Mouse (Mus musculus) ES-CJ7 (cell line): ENCODE measurements at regions not wholly inside any gene's neighbourhood (a gene's known extent, or its start where the extent isn't known, plus 50 kb on each side); places are given as distances from the start of the nearest gene placed in this dataset.

Experiments
- DNase-seq: peaks from one replicate; pipeline ENCODE4 v3.0.0; 2011; ENCODE audit warnings: low read depth, low spot score

- DNase-seq: no peak
Observed at GRCm38 (mm10) chr7:70584480-70584879, 217.9 kb upstream of the Nr2f2 start.

DNA sequence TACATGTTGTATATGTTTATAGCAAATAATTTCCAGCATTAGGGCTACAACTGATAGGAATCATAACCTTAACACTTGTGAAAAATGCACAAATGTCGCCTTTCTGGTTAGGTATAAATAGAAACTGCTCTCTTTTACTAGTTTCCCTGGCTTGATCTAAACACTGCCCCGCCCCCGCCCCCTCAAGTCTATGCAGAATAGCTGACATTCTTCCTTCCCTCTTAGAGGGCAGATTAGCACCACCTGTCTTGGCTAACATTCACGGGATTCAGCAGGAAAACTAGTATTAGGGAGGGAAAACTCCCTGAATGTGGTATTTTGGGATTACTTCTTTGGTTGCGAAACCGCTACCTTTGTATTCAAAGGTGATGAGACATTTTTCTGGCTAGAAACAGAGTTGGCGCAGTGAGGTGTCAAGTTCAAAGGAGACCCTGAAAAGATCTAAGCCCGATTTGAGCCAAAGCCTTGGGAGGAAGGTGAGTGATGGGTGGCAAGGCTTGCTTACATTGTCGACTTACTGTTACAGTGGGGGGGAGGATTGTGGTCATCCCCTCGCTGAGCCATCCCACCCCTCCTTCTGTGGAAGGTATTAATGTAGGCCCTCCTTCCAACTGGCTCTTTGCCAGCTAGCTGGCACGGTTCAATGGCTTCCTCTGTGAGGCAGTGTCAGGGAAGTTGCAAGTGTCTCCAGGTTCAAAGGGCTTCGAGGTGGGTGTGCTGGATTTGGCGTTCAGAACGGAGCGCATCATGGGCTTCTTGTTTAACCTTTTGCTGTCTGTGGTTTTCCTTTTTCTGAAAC is 209.8 kb upstream of the Nr2f2 start:
- peak; percentile 14 for DNase-seq

DNA sequence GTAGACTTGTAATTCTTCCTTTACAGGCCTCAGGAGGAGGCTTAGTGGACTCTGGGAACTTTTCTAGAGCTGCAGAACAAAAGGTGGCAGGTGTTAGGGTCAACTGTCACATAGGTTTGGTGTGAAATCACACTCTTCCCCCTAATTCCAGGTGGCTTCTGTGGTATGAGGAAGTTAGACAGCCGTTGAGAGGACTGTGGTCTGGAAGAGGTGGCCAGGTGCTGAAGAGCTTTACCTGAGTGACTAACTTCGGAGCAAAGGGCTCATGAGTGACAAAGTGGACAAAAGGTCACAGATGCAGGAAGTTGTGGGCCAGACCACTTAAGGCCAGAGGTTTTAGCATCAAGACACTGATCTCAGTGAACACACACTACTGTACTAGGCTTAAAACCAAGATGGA is 209.1 kb upstream of the Nr2f2 start:
- no peak for DNase-seq

GRCm38 (mm10) chr7:70574194-70574593 is 207.7 kb upstream of the Nr2f2 start:
- DNase-seq: no peak

- DNase-seq: no peak
Observed at GRCm38 (mm10) chr7:70565034-70565433, 198.5 kb upstream of the Nr2f2 start.

DNA sequence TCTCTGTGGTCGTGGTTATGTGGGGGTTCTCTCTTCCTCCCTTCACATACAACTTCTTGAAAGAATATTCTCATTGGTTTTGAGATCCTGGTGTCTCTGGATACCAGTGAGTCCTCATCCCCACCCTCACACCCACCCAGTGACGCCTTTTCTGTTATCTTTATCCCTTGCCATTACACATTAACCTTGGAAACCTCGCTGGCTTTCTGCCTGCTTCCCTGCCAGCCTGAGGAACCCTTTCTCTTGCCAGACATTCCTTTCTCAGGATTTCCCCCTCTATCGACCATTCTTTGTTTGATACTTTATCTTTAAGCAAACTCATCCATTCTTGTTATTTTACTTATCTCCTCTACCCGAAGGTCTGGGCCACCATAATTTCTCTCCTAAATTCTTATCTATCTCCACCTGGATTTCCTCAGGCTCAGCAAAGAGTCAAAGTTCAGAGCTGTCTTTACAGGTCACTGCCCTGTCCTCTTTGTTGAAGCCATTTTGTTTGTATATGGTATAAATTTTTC is 182.5 kb upstream of the Nr2f2 start:
- DNase-seq: no peak

GRCm38 (mm10) chr7:70541881-70542665 is 175.5 kb upstream of the Nr2f2 start:
- DNase-seq: no peak

DNA sequence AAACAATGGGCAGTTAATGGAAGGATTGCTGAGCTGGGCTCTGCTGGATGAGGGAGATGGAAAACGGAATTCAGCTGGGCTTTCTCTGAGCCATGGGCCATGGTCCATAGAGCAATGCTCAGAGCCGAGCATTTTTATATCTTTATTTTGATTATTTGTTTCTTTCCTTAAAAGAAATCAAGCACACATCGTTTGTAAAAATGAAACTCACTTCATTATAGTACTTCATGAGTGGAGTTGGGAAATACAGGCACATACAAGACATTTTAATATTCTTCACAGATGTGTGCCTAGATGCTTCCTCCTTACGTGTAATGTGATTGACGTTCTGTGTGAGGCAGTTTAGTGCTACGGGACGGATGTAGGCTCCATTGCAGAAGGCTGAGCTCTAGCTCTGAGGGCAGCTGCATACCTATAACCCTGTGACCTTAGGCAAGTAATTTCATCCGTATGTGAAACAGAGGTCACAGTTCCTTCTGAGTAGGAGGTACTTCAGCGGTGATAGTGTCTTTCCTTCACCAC is 172.6 kb upstream of the Nr2f2 start:
- no peak for DNase-seq

GRCm38 (mm10) chr7:70536046-70536445 is 169.5 kb upstream of the Nr2f2 start:
- DNase-seq: no peak

GRCm38 (mm10) chr7:70533552-70533951 is 167.0 kb upstream of the Nr2f2 start:
- DNase-seq: no peak

- no peak for DNase-seq
Observed at GRCm38 (mm10) chr7:70527921-70528320, 161.4 kb upstream of the Nr2f2 start.

GRCm38 (mm10) chr7:70525372-70525771 is 158.8 kb upstream of the Nr2f2 start:
- no peak for DNase-seq

- no peak for DNase-seq
Observed at GRCm38 (mm10) chr7:70524744-70525143, 158.2 kb upstream of the Nr2f2 start.

- no peak for DNase-seq
Observed at GRCm38 (mm10) chr7:70524251-70524650, 157.7 kb upstream of the Nr2f2 start.

DNA sequence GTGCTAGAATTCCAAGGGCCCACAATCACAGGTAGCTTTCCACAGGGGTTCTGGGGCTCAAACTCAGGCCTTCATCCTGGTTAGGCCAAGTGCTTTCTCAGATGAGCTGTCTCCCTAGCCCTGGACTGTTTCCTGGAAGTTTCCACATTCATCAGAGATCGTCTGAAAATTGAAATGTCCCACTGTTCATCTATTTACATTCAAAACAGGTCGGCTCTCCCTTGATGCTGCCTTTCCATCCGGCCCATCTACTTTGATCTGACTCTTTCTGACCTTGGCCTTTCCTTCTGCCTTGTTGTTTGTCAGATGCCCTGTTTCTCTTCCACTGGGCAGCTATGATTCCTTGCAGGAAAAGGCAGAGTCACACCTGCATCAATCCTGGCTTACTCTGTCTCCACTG is 150.2 kb upstream of the Nr2f2 start:
- peak; percentile 81 for DNase-seq

DNA sequence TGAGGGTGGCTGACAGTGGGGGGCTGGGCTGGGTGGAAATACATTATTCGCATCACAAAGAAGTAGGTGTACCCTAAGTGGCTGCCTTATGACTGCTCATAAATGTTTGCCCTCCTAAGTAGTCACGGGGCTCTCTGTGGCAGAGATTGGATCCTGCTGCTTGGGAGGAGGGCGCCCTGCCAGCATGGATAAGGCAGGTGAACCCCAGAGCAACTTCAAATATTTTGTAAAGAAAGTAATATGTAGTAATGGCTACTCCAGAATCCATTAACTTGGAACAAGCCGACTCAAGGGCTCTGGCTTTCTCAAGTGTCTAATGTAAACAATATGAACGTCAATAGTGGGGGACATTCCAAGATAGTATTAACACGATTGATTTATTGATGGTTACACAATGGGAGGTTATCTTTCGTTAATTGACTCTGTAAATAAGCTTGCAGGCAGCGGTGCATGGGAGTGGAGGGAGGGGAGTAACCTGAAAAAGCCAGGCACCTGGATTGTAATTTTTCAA is 148.9 kb upstream of the Nr2f2 start:
- no peak for DNase-seq

- peak; percentile 47 for DNase-seq
Observed at GRCm38 (mm10) chr7:70514666-70515065, 148.1 kb upstream of the Nr2f2 start.

GRCm38 (mm10) chr7:70512354-70512753 is 145.8 kb upstream of the Nr2f2 start:
- DNase-seq: no peak

DNA sequence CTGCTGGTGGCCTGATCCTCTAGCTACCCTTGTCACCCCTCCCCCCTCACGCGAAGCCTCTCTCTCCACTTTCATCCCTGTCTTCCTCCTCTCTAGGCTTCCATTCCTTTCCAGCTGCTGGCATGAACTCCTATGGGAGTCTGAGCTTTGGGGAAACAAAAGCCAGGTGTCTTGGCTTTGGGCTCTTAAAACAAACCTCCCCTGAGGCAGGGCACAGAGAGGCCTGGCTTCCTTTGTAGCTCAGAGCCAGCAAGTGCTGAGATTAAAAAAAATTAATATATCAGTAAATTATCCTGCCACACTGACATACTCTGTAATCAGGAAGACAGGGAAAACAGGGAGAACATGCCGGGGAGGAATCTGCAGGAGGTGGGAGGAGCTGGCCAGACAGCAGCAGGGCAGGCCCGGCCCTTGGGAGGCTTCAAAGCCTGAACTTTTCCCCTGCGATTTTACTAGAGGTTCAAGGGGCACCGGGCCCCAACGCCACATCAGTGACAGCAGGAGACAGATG is 139.2 kb upstream of the Nr2f2 start:
- DNase-seq: no peak

DNA sequence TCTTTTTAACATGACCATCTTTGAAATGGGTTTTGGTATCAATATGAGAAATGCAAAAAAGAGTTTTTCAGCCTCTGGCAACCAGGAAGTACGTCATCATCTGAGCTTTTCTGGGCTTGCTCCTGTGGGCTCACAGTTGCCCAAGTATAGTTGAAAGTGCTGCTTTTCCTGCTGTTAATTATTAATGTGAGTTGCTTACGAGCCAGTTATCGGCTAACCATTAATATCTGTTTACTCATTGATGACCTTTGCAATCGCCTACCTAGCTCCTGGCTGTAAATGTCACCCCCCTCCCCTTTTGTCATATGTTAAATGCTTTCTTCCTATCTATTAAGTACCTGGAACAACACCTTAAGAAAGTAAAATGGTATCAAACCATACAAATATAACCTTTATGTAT is 135.3 kb upstream of the Nr2f2 start:
- no peak for DNase-seq

- DNase-seq: no peak
Observed at GRCm38 (mm10) chr7:70496541-70497154, 130.1 kb upstream of the Nr2f2 start.

DNA sequence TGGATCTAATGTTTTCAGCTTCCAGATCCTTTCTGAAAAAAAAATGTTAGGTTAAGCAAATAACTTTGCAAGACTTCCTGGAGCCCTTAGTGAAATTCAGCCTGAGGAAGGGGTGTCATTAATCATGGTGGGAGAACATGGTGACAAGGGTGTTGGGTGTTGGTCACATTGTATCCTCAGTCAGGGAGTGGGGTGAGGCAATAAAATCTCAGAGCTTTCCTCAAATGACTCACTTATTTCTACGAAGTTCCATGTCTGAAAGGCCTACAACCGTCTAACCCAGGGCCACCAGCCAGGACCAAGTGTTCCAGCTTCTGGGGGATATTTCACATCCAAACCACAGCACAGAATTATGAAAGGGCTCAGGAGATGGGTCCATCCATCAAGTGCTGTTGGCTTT is 117.7 kb upstream of the Nr2f2 start:
- no peak for DNase-seq
